Mouse (Mus musculus) heart, postnatal 0 days (tissue): ENCODE measurements at regions not wholly inside any gene's neighbourhood (a gene's known extent, or its start where the extent isn't known, plus 50 kb on each side); places are given as distances from the start of the nearest gene placed in this dataset.

Source experiments
- ATAC-seq: fragments of 200-750 bp; cut with Nextera tagmentation; 2 replicates; pipeline ENCODE4 v1.8.0; 2017; ENCODE audit warnings: low read depth, moderate number of reproducible peaks, moderate library complexity; ENCODE audit not compliant: insufficient read depth
- DNase-seq: peaks from one replicate; pipeline ENCODE4 v3.0.0-alpha.2; 2016; ENCODE audit warnings: low spot score
- H3K27ac ChIP-seq: fragments of 300-500 bp; sonication (generic); 2 replicates; pipeline ENCODE4 v1.5.1; 2014; ENCODE audit warnings: low read depth, mild to moderate bottlenecking
- H3K27me3 ChIP-seq: fragments of 300-500 bp; sonication (generic); 2 replicates; pipeline ENCODE4 v1.6.1; 2014; ENCODE audit warnings: low read length, mixed read lengths; ENCODE audit not compliant: control insufficient read depth, insufficient read depth
- H3K36me3 ChIP-seq: fragments of 300-500 bp; sonication (generic); replicated peaks from 2 replicates; pipeline ENCODE4 v1.6.1; 2014; ENCODE audit warnings: low read length, mixed read lengths; ENCODE audit not compliant: control insufficient read depth, insufficient read depth
- H3K4me1 ChIP-seq: fragments of 300-500 bp; sonication (generic); 2 replicates; pipeline ENCODE4 v1.6.1; 2014; ENCODE audit warnings: antibody characterized with exemption; ENCODE audit not compliant: control insufficient read depth, insufficient read depth
- H3K4me2 ChIP-seq: fragments of 300-500 bp; sonication (generic); 2 replicates; pipeline ENCODE4 v1.6.1; 2014; ENCODE audit warnings: low read depth, mild to moderate bottlenecking, low read length, moderate library complexity
- H3K4me3 ChIP-seq: fragments of 300-500 bp; sonication (generic); 2 replicates; pipeline ENCODE4 v1.5.1; 2014; ENCODE audit warnings: low read depth, low read length
- H3K9ac ChIP-seq: fragments of 300-500 bp; sonication (generic); replicated peaks from 2 replicates; pipeline ENCODE4 v1.6.1; 2014; ENCODE audit warnings: low read depth, low read length, mixed read lengths
- H3K9me3 ChIP-seq: fragments of 300-500 bp; sonication (generic); replicated peaks from 2 replicates; pipeline ENCODE4 v1.6.1; 2016; ENCODE audit warnings: low read length; ENCODE audit not compliant: control insufficient read depth
- CTCF ChIP-seq: IDR thresholded peaks from 2 replicates; pipeline ENCODE4 v1.5.1; 2016; ENCODE audit warnings: antibody characterized with exemption, control low read depth, low read depth
- EP300 ChIP-seq: IDR thresholded peaks from 2 replicates; pipeline ENCODE4 v1.6.1; 2016; ENCODE audit warnings: antibody characterized with exemption, low read depth
- WGBS: fragments of 180-500 bp; shearing (Covaris S2); extraction: QIAGEN DNeasy Blood & Tissue Kit; methylation state at CpG from one replicate; pipeline ENCODE4 v1.1.7; 2014; 5-methylcytosine and 5-hydroxymethylcytosine counted together

- no peak for ATAC-seq
- H3K9me3 ChIP-seq: no peaks in the 10 kb centered on the region
- H3K4me1 ChIP-seq: no peaks in the 10 kb centered on the region
- TF ChIP-seq CTCF: no peak
- no peak for DNase-seq
- WGBS: 34% methylated on average over 14 of the region's 14 CpGs
- no peaks in the 10 kb centered on the region for H3K27me3 ChIP-seq
- peak overlapping the region; percentile 40 for H3K4me2 ChIP-seq
- H3K27ac ChIP-seq: no peak overlapping the region
- no peaks in the 10 kb centered on the region for H3K36me3 ChIP-seq
- H3K9ac ChIP-seq: no peak overlapping the region
- no peak overlapping the region for H3K4me3 ChIP-seq
Observed at GRCm38 (mm10) chr3:133614712-133615426, 69.9 kb upstream of the Tet2 start.

GRCm38 (mm10) chr3:133617036-133617435, 72.1 kb upstream of the Tet2 start:
- no peak for TF ChIP-seq EP300
- TF ChIP-seq CTCF: no peak
- ATAC-seq (no peak), DNase-seq (no peak)
- Histone ChIP-seq H3K4me1 (no peaks in the 10 kb centered on the region), H3K27me3 (no peaks in the 10 kb centered on the region), H3K4me2 (no peak overlapping the region), H3K36me3 (no peaks in the 10 kb centered on the region), H3K4me3 (no peak overlapping the region), H3K9ac (no peak overlapping the region), H3K9me3 (no peaks in the 10 kb centered on the region), H3K27ac (no peak overlapping the region)
- WGBS: 70% methylated on average over 2 of the region's 2 CpGs

GRCm38 (mm10) chr3:133618491-133618890, 73.6 kb upstream of the Tet2 start:
- no peaks in the 10 kb centered on the region for H3K4me1 ChIP-seq
- H3K27me3 ChIP-seq: no peaks in the 10 kb centered on the region
- TF ChIP-seq CTCF (no peak), EP300 (no peak)
- H3K4me3 ChIP-seq: no peak overlapping the region
- WGBS: 78% methylated on average over 3 of the region's 3 CpGs
- no peaks in the 10 kb centered on the region for H3K36me3 ChIP-seq
- no peak overlapping the region for H3K27ac ChIP-seq
- no peaks in the 10 kb centered on the region for H3K9me3 ChIP-seq
- no peak for ATAC-seq
- no peak for DNase-seq
- H3K4me2 ChIP-seq: no peak overlapping the region
- no peak overlapping the region for H3K9ac ChIP-seq

GRCm38 (mm10) chr3:133623201-133623744, 78.3 kb upstream of the Tet2 start:
- no peak overlapping the region for H3K27ac ChIP-seq
- H3K9ac ChIP-seq: no peak overlapping the region
- H3K36me3 ChIP-seq: no peaks in the 10 kb centered on the region
- TF ChIP-seq EP300: no peak
- no peak for TF ChIP-seq CTCF
- no peaks in the 10 kb centered on the region for H3K9me3 ChIP-seq
- H3K27me3 ChIP-seq: no peaks in the 10 kb centered on the region
- no peak overlapping the region for H3K4me3 ChIP-seq
- ATAC-seq (no peak), DNase-seq (no peak)
- no peaks in the 10 kb centered on the region for H3K4me1 ChIP-seq
- WGBS: 26% methylated on average over 9 of the region's 9 CpGs
- no peak overlapping the region for H3K4me2 ChIP-seq

- WGBS: 54% methylated on average over 3 of the region's 3 CpGs
Observed at GRCm38 (mm10) chr3:133624079-133624875, 79.3 kb upstream of the Tet2 start.

More at GRCm38 (mm10) chr3:133624079-133624875, 79.3 kb upstream of the Tet2 start:
- Histone ChIP-seq H3K36me3 (no peaks in the 10 kb centered on the region), H3K27ac (no peak overlapping the region), H3K4me3 (no peak overlapping the region), H3K4me2 (no peak overlapping the region), H3K4me1 (no peaks in the 10 kb centered on the region), H3K9ac (no peak overlapping the region), H3K9me3 (no peaks in the 10 kb centered on the region), H3K27me3 (no peaks in the 10 kb centered on the region)
- no peak for ATAC-seq
- TF ChIP-seq CTCF: no peak
- TF ChIP-seq EP300: no peak
- no peak for DNase-seq
